Mouse (Mus musculus): ENCODE measurements at regions not wholly inside any gene's neighbourhood (a gene's known extent, or its start where the extent isn't known, plus 50 kb on each side); places are given as distances from the start of the nearest gene placed in this dataset.

- no peak for TF ChIP-seq CTCF (conservative IDR thresholded peaks at IDR 0.05; ENCODE audit: insufficient read depth, insufficient read length, low read depth, low read length)
- TF ChIP-seq POLR2A (IDR thresholded peaks at IDR 0.05; ENCODE audit: low read depth, low read length): no peak
Measured at GRCm38 (mm10) chr8:57230594-57230993, 90.2 kb upstream of the Hand2 start.

All from kidney, adult 2 months (tissue).